ENCODE assay signal across 8 mouse cellular contexts in genomic region chr8:85699051-85699450, GRCm38 (mm10). TPM values are rescaled to one million over a fixed set of nuclear protein-coding genes. Genes with fewer than 3 reads are reported as not detected.
A peak's percentile ranks its signal among the peaks of the same experiment; 100 is the strongest.
DNase-seq lines count a peak whose midpoint lies in the region; ATAC-seq lines count a peak whose summit lies in the region.

No protein-coding gene starts in this region.

- no peaks in the 10 kb centered on the region for H3K36me3 ChIP-seq in intestine, embryonic 15.5 days
- H3K36me3 ChIP-seq in midbrain, embryonic 10.5 days = peaks cover 4% of the 10 kb centered on the region; the same call in 1 of the 2 replicates

- DNase-seq in urinary bladder, adult 18-20 months (ENCODE audit: low spot score in 2 of 2) = peak; percentile 34 to 35
- no peak for DNase-seq in urinary bladder, postnatal 10 days (ENCODE audit: low spot score)
- peak; percentile 86 for DNase-seq in embryo, embryonic 11 days
- DNase-seq in gastrocnemius, postnatal 36 days = peak; percentile 22 to 32
- DNase-seq in left cerebral cortex, postnatal 10 days (ENCODE audit: extremely low spot score in 1 of 2, low spot score in 2 of 2) = peak; percentile 60 to 71
- peak; percentile 73 for DNase-seq in midbrain, embryonic 10.5 days (ENCODE audit: low spot score)
- peak; percentile 65 for DNase-seq in right cerebral cortex, postnatal 4 days

- intact Hi-C loops in gastrocnemius, postnatal 36 days (cut with DNase I) = loop anchor here (5.0 to 10.0 kb wide), 2 partner anchors 346 to 888 kb away; no protein-coding TSS in a partner anchor
- intact Hi-C loops in left cerebral cortex, postnatal 10 days (cut with DNase I) = loop anchor here (2.0 kb wide), 1 partner anchor 886 kb away; no protein-coding TSS in a partner anchor

- H3K4me2 ChIP-seq in intestine, embryonic 15.5 days (replicated peaks) = no peak overlapping the region; the same call in 1 of the 2 replicates

- under 1% methylated on average over 6 of the region's 6 CpGs for WGBS in intestine, embryonic 15.5 days
- 2% methylated on average over 6 of the region's 6 CpGs for WGBS in midbrain, embryonic 10.5 days

- ATAC-seq in intestine, embryonic 15.5 days = peak; percentile 48

- peaks cover 4% of the 10 kb centered on the region for H3K4me1 ChIP-seq in intestine, embryonic 15.5 days (replicated peaks)
- H3K4me1 ChIP-seq in midbrain, embryonic 10.5 days = peaks cover 14% of the 10 kb centered on the region

- no peak overlapping the region for H3K9ac ChIP-seq in intestine, embryonic 15.5 days

- H3K27me3 ChIP-seq in intestine, embryonic 15.5 days (replicated peaks) = no peaks in the 10 kb centered on the region
- H3K27me3 ChIP-seq in midbrain, embryonic 10.5 days (ENCODE audit: low read depth, poor library complexity, severe bottlenecking) = peaks cover 24% of the 10 kb centered on the region

- H3K4me3 ChIP-seq in intestine, embryonic 15.5 days (replicated peaks) = no peak overlapping the region
- peak overlapping the region; percentile 81 for H3K4me3 ChIP-seq in midbrain, embryonic 10.5 days

- no peaks in the 10 kb centered on the region for H3K9me3 ChIP-seq in intestine, embryonic 15.5 days
- H3K9me3 ChIP-seq in midbrain, embryonic 10.5 days (replicated peaks) = no peaks in the 10 kb centered on the region

- no peak overlapping the region for H3K27ac ChIP-seq in intestine, embryonic 15.5 days
- no peak overlapping the region for H3K27ac ChIP-seq in midbrain, embryonic 10.5 days (replicated peaks)

RNA-seq across cellular contexts. Expression of gene Neto2, which starts 1.7 kb away (rescaled TPM):
- 1 to 10 TPM; 1.5 to 2.0 TPM for total RNA-seq in gastrocnemius, postnatal 36 days (2021)
- polyA plus RNA-seq in intestine, embryonic 15.5 days (2015; fragmentation: Nextera tagmentation; extraction: Ambion mirVana) = 5.4 and 7.0 TPM in 2 replicates
- total RNA-seq in left cerebral cortex, postnatal 10 days (2021) = 100 to 1,000 TPM; 135 to 149 TPM
- 16.8 and 21.3 TPM in 2 replicates for polyA plus RNA-seq in midbrain, embryonic 10.5 days (2016; fragmentation: Nextera tagmentation; extraction: Ambion mirVana)

Comparison
In these comparisons a context has a peak if more than half of its experiments do, and no peak if none do; other contexts are left out.
1. RNA of gene Neto2, which starts 1.7 kb away (total RNA-seq): 135 to 149 TPM in left cerebral cortex, postnatal 10 days; 1.5 to 2.0 TPM in gastrocnemius, postnatal 36 days; every median in the first group is over 10 times any median in the second.